Mouse (Mus musculus) retina, postnatal 7 days (tissue): ENCODE measurements around the gene Pcdh9.

Experiments used
- DNase-seq: peaks from one replicate; pipeline ENCODE4 v3.0.0-alpha.2; 2012; ENCODE audit warnings: low read depth, low spot score

The Pcdh9 gene

DNA sequence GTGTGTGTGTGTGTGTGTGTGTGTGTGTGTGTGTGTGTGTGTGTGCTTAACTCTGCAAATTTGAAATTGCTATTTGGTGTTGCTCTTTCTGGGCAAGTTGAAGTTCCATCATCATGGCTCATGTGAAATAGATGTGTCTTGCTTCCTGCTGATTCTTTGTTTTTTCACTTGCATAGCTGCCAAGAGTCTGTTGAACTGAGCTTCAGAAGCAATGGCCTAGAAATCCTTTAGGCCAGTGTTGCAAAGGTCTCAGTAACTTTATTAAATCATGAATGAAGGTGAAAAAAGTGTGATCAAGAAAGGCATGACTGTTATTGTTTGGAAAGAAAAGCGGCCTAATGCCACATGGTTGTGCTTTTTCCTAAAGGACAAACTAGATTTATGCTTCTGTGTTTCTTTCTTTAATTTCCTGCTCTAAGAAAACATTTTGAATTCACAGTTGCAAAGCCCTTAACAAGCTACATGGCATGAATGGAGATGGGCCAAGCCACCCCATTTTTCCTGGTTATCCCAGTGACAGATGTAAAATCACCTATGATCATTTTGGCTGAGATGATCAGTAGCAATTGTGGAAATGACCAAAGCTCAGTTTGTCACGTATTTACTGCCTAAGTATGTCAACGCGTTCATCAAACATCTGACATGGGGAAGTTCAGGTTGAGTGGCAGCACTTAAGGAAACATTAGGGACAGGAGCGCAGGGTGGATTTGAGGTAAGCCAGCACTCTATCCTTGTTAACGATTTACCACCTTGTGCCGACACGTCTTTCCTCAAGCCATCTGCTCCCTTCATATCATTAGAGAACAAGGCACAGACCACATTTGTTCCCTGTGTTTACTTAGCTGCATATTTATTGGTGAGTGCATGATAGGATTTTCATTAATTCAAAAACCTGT lies 850.9 kb downstream of the Pcdh9 start:
- DNase-seq, result no peak

DNA sequence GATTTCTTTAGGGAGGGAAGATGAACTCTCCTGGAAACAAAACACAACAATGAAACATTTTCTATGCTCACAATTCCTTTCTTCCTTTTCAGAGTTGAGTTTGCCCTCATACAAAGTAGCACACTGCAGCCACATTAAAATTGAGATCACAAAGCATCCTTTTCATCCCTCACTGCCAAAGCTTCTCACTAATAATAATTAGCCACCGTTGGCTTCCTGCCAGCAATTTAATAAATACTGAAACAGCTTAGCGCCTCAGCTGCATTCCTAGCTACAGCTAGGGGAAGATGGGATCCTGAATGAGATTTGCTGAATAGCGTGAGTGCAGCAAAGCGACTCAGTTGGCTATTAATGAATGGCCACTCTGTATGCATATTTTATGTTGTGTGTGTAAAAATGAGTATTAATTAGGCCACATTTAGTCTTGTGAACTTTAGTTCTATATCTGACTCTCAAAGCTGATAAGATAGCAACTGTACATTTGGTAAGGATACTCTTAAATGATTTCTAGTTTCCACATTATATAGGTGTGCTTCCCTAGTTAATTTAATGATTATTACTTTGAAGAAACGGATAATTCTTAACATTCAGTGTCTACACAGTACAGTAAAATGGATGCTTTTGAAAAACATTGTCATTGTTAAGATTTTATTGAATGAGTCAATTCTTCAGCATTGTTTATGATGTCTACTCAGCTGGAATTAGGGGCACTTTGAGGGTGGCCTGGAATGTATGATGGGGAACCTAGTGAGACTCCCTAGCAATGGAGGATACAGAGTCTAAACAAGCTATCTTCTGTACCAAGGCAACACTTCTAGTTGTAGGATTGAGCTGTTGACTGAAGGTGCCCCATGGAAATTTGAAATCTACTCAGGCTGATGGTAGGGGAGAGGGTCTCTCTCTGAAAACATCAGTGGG lies 881.1 kb downstream of the Pcdh9 start:
- peak; percentile 53 for DNase-seq
